Comparison of ENCODE assay signal across 8 mouse cellular contexts in the genomic region with DNA sequence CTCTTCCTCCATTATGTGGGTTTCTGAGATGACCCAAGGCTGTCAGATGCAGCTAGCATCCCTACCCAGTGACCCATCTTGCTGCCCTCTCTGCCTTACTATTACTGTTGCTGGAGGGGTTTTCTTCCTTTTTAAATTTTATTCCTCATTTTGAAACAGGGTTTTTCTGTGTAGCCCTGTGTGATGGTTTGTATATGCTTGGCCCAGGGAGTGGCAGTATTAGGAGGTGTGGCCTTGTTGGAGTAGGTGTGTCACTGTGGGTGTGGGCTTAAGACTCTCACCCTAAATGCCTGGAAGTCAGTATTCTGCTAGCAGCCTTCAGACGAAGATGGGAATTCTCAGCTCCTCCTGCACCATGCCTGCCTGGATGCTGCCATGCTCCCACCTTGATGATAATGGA. TPM values are rescaled to one million over a fixed set of nuclear protein-coding genes. Genes with fewer than 3 reads are reported as not detected.
DNase-seq lines count a peak whose midpoint lies in the region; ATAC-seq and TF ChIP-seq lines count a peak whose summit lies in the region.
"Not testable (repeated sequence)": the region's sequence is repeated elsewhere in the genome, so short reads cannot be mapped to it uniquely, and the experiment has no call there.

A gene (plus strand): TSS at position 301 of the 400 bp plus-strand sequence.

- in situ Hi-C loops in ES-E14 (cut with MboI; ENCODE audit: low sequenced_read_pairs in 2 of 2, unreplicated experiment in 2 of 2) = not testable (repeated sequence)

- intact Hi-C loops in gastrocnemius, adult 2 months (cut with DNase I); left cerebral cortex, postnatal 25 days (cut with DNase I): not testable (repeated sequence)

- not testable (repeated sequence) for ATAC-seq in embryonic facial prominence, embryonic 11.5 days (replicated peaks; ENCODE audit: insufficient number of reproducible peaks, low FRiP score, low TSS enrichment, low read depth); kidney, embryonic 16.5 days (ENCODE audit: low FRiP score, low TSS enrichment); megakaryocyte progenitor cell, adult 5-6 weeks (replicated peaks; ENCODE audit: poor library complexity); neural tube, embryonic 15.5 days (ENCODE audit: low FRiP score)

- H3K27me3 ChIP-seq in embryonic facial prominence, embryonic 11.5 days (ENCODE audit: control insufficient read depth, insufficient read depth, low read length); hindbrain, embryonic 10.5 days (ENCODE audit: insufficient read depth, poor library complexity, severe bottlenecking); kidney, embryonic 16.5 days (ENCODE audit: insufficient read depth, low read length); neural tube, embryonic 15.5 days (replicated peaks): not testable (repeated sequence)

- TF ChIP-seq CTCF in gastrocnemius, adult 2 months (IDR thresholded peaks at IDR 0.05) = not testable (repeated sequence)

- not testable (repeated sequence) for H3K4me2 ChIP-seq in embryonic facial prominence, embryonic 11.5 days (ENCODE audit: low read depth, low read length); kidney, embryonic 16.5 days (replicated peaks; ENCODE audit: low read depth, low read length); neural tube, embryonic 15.5 days

- peaks cover 0 to 11% of the 10 kb centered on the region in 2 experiments; a peak in 1 of 4 replicates for H3K4me1 ChIP-seq in ES-E14 (ENCODE audit: control insufficient read depth in 2 of 2, insufficient read depth in 2 of 2, low read length in 2 of 2, poor library complexity in 1 of 2)
- not testable (repeated sequence) for H3K4me1 ChIP-seq in embryonic facial prominence, embryonic 11.5 days (ENCODE audit: control insufficient read depth, insufficient read depth, low read length); hindbrain, embryonic 10.5 days (replicated peaks); kidney, embryonic 16.5 days (ENCODE audit: insufficient read depth, low read length); neural tube, embryonic 15.5 days

- not testable (repeated sequence) for DNase-seq in ES-E14 (ENCODE audit: low read depth, low spot score); embryonic facial prominence, embryonic 11.5 days (ENCODE audit: low spot score); gastrocnemius, adult 2 months; hindbrain, embryonic 10.5 days (ENCODE audit: low spot score); left cerebral cortex, postnatal 25 days (ENCODE audit: low spot score in 2 of 2)

- not testable (repeated sequence) for H3K9ac ChIP-seq in ES-E14 (ENCODE audit: insufficient read depth, low read depth, low read length, poor library complexity, severe bottlenecking); embryonic facial prominence, embryonic 11.5 days (replicated peaks; ENCODE audit: low read length); kidney, embryonic 16.5 days (replicated peaks; ENCODE audit: low read length); neural tube, embryonic 15.5 days (replicated peaks)

- H3K9me3 ChIP-seq in ES-E14 (ENCODE audit: control insufficient read depth, insufficient read depth, low read depth, low read length); embryonic facial prominence, embryonic 11.5 days (replicated peaks; ENCODE audit: control insufficient read depth, low read length); hindbrain, embryonic 10.5 days; kidney, embryonic 16.5 days (ENCODE audit: low read length); neural tube, embryonic 15.5 days (replicated peaks): not testable (repeated sequence)

- H3K36me3 ChIP-seq in ES-E14 (ENCODE audit: control insufficient read depth, insufficient read depth, low read length, poor library complexity, severe bottlenecking); embryonic facial prominence, embryonic 11.5 days (replicated peaks; ENCODE audit: control insufficient read depth, insufficient read depth, low read depth, low read length); hindbrain, embryonic 10.5 days; kidney, embryonic 16.5 days (ENCODE audit: insufficient read depth, low read length); neural tube, embryonic 15.5 days: not testable (repeated sequence)

- H3K4me3 ChIP-seq in ES-E14 (ENCODE audit: insufficient read depth in 1 of 2, low read depth in 1 of 2, low read length in 2 of 2, poor library complexity in 1 of 2, severe bottlenecking in 1 of 2); embryonic facial prominence, embryonic 11.5 days (ENCODE audit: low read depth, low read length); hindbrain, embryonic 10.5 days; kidney, embryonic 16.5 days (ENCODE audit: low read length); neural tube, embryonic 15.5 days (replicated peaks): not testable (repeated sequence)
- 0 out of 2 replicates have a peak within 1 kb of the TSS, but pooled peaks have one; percentile 19 for H3K4me3 ChIP-seq in gastrocnemius, adult 2 months

- not testable (repeated sequence) for H3K27ac ChIP-seq in ES-E14 (ENCODE audit: insufficient read depth, low read depth, low read length, poor library complexity, severe bottlenecking); embryonic facial prominence, embryonic 11.5 days (replicated peaks; ENCODE audit: low read depth, low read length); gastrocnemius, adult 2 months; hindbrain, embryonic 10.5 days; kidney, embryonic 16.5 days (ENCODE audit: low read length); neural tube, embryonic 15.5 days (replicated peaks)

- 60% methylated on average over 1 of the region's 1 CpGs for WGBS in embryonic facial prominence, embryonic 11.5 days
- 45% methylated on average over 1 of the region's 1 CpGs for WGBS in hindbrain, embryonic 10.5 days
- 63% methylated on average over 1 of the region's 1 CpGs for WGBS in kidney, embryonic 16.5 days
- WGBS in neural tube, embryonic 15.5 days = 65% methylated on average over 1 of the region's 1 CpGs

RNA-seq across cellular contexts. Expression of the gene that starts here (rescaled TPM):
- total RNA-seq in ES-E14 (2012; rRNA removed) = 20.9 and 31.5 TPM in 2 replicates
- polyA plus RNA-seq in embryonic facial prominence, embryonic 11.5 days (2014; fragmentation: Nextera tagmentation; extraction: Ambion mirVana) = 26.1 and 26.3 TPM in 2 replicates
- 1 to 10 TPM; 4.7 to 5.9 TPM for total RNA-seq in gastrocnemius, adult 2 months (2021)
- polyA plus RNA-seq in hindbrain, embryonic 10.5 days (2016; fragmentation: Nextera tagmentation; extraction: Ambion mirVana) = 29.6 and 37.2 TPM in 2 replicates
- 23.3 and 23.9 TPM in 2 replicates for polyA plus RNA-seq in kidney, embryonic 16.5 days (2015; fragmentation: Nextera tagmentation; extraction: Ambion mirVana)
- total RNA-seq in left cerebral cortex, postnatal 25 days (2021) = 10 to 100 TPM; 22.7 to 23.5 TPM
- total RNA-seq in megakaryocyte progenitor cell, adult 5-6 weeks (2015) = 12.4 and 12.5 TPM in 2 replicates
- 10.5 and 20.9 TPM in 2 replicates for total RNA-seq in megakaryocyte progenitor cell, adult 5-6 weeks (2017)
- 28.5 and 28.8 TPM in 2 replicates for polyA plus RNA-seq in neural tube, embryonic 15.5 days (2015; fragmentation: Nextera tagmentation; extraction: Ambion mirVana)
